Mouse (Mus musculus) layer of hippocampus, adult 11-12 months (tissue): ENCODE data around the gene Dnaaf1.

ENCODE experiments used
- DNase-seq: peaks from one replicate; pipeline ENCODE4 v3.0.0; 2022; ENCODE audit warnings: low spot score

Gene Dnaaf1

DNA sequence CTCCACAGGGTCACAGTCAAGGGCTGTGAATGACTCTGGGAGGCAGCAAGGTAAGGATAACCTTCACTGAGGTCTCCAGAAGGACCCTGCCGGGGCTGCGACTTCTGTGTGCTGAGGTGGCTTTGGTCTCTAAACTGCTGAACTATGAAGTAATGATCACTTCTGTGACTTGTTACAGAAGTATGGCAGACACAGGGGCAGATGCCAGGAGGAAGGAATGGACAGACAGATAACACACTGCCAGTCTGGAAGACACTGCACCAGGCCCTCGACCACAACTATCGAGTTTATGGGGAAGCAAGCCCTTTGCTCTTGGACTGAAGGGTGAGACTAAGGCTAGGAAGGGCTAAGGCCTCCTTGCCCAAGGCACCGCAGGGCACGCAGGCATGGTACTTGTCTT is 3.9 kb upstream of the Dnaaf1 start:
- DNase-seq, result no peak

DNA sequence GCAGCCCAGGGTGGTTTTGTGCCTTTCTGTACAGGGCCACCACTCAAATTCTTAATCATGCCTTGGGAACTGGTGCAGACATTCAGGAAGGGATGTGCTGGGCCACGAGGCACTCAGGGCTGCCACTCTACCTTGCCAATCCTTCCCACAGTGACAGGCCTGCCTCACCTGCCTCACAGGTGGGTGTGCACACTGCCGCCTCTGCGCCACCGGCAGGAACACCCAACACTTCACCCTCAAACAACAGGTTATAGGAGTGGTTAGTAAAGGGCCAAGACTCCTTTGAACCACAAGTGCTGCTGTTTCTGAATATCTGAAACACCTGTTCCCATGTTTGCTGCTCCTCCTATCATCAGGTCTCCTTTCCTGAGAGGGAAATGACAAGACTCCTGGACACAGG is 2.6 kb upstream of the Dnaaf1 start:
- DNase-seq, result no peak

DNA sequence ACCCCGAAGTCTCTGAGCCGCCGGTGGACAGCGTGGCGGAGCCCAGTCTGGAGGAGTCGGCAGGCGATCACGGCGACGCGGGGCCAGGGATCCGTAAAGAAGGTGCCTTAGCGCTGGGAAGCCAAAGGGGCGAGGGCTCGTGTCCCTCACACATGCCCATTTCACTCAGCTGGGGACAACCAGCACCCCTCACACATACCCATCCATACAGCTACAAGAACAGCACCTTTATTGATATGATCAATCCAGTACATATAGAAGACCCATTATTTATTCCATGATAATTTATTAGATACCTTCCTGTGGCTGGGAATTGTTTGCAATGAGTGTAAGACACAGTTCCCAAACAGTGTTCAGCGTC is 311 bp downstream of the Dnaaf1 start:
- DNase-seq, result no peak

DNA sequence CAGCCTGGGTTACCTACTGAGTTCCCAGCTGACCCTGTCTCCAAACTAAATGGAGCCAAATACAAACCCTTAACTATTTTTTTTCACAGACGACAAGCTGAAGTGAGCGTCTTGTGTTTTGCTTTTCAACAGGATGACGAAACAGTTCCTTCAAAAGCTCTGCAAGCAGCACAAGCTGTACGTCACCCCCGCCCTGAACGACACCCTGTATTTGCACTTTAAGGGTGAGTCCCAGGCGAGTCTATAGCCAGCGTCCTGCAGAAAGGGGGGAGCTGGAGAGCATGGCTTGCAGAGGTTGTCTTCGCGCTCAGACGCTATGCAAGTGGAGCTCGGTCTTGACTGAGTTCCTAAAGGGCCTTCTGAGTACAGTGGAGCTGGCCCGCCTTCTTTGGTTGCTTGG is 4.1 kb downstream of the Dnaaf1 start:
- no peak for DNase-seq

DNA sequence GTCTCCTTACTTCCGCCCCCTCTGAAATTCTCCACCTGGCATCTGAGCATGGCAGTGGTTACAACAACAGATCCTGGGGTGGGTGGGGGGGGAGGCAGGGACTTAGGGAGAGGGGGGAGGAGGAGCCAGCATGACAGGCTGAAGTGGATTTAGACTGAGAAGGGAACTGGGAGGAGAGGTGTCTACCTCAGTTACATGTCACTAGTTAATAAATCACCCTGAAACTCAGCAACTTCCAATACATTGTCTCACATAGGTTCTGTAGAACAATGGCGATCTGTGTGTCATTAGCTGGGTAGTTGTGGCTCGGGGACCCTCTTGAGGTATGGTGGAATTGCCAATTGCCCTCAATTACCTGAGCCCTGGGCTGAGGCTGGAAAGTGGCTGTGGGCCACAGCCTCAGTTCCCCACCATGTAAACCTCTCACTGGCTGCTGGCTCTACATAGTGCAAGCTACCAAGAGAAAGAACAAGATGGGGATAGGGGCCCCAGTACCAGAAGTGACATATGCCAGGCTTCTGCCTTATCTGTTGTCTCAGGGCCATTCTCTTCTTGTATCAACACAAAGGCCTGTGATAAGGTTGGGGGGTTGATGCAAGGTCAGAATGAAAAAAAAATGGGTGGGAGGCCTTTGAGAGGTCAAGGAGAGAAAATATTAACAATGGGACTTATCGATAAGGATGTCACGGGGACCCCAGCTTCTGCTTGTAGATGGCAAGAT is 5.6 kb downstream of the Dnaaf1 start:
- DNase-seq, result no peak

DNA sequence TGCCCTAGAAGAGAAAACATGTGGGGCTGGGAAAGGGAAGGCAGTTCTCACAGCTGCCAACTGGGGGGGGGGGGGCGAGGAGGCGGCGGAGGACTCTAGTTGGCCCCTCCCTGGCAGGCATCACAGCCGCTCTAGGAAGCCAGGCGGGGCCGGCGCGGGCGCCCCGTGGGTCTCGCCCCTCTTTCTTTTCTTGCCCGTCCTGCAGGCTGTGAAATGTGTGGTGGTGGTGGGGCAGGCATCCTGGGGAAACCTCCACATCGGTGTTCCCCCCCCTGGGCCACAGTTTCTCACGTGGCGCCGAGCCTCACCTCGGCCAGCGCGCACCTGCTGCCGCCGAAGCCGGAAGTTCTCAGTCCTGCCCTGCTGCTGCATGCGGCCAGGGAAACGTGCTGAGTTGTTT is 10.9 kb downstream of the Dnaaf1 start:
- no peak for DNase-seq

DNA sequence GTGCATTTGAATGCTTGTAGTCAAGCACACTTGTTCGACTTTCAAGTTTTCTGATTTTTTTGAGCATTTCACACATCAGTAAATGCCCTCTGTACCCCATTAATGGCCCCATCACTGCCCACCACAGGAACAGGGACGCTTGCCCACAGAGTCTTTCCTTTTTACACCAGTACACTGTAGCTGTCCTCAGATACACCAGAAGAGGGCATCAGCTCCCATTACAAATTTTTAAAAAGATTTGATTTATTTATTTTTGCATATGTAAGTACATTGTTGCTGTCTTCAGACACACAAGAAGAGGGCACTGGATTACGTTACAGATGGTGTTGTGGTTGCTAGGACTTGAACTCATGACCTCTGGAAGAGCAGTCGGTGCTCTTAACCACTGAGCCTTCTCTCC is 13.3 kb downstream of the Dnaaf1 start:
- DNase-seq, result no peak

DNA sequence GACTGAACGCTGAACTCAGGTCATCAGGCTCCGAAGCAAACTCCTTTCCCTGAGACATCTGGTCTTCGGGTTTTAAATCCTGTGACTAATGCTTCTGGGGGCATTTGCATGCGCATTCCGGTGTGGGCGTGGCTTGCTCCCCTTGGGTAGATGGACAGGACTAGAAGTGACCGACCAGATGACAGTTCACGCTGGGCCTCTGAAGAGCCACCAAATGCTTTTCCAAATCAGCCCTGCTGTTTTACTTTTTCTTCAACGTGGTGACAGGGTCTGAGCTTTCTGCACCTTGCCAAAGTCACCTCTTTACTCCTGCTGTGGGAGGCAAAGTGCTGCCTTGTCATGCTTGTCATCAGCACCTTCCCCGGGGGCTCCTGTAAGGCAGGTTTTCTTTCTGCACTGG is 13.8 kb downstream of the Dnaaf1 start:
- DNase-seq, result no peak

DNA sequence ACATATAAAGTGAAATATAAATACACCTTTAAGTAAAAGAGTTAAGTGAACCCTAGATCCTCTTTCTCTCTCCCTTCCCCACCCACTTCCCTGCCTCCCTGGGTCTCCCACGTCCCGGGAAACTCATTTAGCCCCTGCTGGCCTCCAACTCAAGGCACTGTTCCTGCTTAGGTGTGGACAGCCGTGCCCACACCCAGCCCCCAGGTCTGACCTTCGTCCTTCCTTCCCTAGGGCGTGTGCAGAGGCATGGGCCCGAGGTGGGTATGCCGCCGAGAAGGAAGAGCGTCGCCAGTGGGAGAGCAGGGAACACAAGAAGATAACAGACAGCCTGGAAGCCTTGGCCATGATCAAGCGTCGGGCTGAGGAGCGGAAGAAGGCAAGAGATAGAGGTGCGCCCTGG is 15.3 kb downstream of the Dnaaf1 start:
- no peak for DNase-seq

DNA sequence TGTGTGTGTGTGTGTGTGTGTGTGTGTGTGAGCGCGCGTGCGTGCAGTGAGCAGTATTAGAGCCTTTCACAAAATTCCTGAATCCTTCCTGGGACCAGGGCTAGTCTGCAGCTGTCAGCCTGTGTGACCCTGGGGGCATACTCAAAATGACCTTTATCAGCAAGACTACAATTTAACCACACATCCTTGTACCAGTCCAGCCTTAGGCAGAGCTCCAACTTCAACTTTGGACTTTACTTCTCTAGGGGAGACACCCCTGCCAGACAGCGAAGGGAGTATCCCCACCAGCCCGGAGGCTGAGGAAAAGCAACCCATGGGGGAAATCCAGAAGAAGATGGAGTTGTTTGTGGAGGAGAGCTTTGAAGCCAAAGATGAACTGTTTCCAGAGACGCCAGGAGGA is 16.4 kb downstream of the Dnaaf1 start:
- DNase-seq, result no peak

DNA sequence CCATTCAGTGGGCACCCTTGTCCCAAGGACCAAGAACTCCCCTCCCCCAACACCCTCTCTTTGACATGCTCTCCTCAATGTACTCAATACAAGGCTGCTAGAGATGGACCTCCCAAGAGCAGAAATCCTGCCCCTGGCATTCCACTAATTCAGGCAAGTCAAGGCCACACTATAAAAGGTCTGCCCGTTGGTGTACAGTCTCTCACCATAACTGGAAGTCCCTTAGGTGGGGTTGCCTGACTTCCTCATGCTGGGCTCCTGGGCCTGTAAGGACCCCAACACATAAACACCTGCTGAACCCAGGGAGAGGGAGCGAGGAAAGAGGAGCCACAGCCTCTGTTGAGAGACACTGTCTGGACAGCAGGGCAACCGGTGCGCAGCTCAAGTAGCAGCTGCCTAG is 28.7 kb downstream of the Dnaaf1 start:
- no peak for DNase-seq

DNA sequence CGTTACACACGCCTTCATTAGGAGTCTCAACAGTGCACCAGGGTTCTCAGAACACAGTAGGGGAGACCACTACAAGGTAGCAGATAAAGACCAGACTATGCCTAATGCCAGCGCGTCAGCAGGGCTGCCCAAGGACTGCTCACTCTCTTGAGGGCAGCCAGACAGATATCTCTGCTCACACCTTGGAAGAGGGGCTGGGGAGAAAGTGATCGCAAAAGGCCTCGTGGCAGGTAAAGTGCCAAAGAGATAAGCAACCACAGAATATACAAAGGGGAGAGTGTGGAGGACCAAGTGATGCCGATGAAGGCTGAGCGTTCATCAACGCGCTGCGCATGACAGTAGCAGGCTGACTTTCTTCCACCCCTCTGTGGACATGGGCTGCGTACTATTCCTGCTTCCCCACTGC is 29.4 kb downstream of the Dnaaf1 start:
- no peak for DNase-seq

DNA sequence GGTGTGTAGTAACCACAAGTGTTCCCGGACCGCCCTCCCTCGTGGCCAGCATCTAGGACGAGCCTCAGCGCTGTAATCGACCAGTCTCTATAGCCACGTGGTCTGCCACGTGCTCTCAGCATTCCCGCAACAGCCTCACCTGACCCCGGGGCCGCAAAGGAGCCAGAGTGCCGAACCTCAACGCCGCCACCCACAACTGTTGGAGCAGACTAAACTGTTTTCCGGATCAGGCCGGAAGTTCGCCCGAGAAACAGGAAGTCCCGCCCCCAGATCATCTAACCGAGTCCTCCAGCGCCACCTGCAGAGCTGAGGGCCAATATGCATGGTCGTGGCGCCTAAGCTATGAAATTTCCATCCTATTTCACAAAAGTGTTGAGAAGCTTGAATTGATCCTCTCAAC is 30.0 kb downstream of the Dnaaf1 start, which contains the start of gene Taf1c:
Gene Taf1c, minus strand, starts transcription at position 227 of the 400 bp plus-strand sequence.
- peak; percentile 93 for DNase-seq

DNA sequence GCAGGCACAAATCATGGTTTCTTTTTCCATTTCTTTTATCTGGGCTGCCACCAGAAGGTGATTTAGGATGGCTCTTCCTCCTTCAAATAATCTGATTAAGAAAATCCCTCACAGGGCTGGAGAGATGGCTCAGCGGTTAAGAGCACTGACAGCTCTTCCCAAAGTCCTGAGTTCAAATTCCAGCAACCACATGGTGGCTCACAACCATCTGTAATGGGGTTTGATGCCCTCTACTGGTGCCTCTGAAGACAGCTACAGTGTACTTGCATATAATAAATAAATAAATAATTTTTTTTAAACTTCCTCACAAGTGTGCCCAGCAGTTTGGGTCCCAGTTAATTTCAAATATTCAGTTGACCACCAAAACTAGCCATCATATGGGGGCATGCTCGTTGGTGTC is 31.2 kb downstream of the Dnaaf1 start:
- no peak for DNase-seq

DNA sequence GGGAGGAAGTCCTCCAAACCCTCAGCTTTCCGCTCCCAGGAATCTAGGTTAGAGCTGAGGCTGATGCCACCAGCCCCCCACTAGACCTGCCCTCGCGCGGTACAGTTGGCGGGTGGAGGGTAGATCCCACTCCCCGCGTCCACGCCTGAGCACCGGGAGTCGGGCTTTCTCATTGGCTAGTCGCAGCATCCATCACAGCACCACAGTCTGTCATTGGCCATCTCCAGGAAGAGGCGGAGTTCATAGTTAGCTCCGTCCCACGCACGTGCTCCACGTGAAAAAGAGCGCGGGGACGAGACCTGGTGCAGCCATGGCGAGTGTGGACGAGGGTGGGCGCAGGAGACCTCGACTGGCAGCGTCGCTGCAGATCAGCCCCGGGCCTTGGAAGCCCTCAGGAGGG is 37.4 kb downstream of the Dnaaf1 start, which contains the start of gene Adad2:
Gene Adad2, plus strand, starts transcription at position 277 of the 400 bp plus-strand sequence.
- no peak for DNase-seq

DNA sequence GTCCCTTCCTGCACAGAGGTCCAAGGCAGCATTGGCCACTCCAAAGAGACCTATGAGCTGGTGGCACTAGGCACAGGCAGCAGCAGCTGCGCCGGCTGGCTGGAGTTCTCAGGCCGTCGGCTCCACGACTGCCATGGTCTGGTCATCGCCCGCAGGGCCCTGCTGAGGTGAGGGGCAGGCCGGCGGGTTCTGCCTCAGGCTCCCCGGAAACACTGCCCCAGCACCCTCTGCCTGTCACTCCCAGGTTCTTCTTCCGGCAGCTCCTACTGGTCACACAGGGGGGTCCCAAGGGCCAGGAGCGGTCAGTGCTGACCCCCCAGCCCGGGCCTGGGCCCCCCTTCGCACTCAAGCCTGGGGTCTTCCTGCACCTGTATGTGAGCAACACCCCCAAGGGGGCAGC is 40.1 kb downstream of the Dnaaf1 start:
- DNase-seq, result no peak

DNA sequence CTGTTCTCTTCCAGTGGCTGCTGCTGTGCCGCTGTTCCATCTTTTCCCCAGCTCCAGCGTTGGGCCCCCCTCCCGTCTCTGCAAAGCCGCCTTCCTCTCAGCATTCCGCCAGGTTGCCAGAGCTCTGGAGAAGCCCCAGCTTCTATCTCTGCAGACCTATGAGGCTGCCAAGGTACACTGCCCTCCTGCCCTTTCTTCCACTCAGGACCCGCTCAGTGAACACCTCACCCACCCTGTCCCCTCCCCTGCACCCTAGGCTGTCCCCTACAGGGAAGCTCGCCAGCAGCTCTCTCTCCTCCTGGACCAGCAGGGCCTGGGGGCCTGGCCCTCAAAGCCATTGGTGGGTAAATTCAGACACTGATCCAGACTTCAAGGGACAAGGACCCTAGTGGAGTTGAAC is 41.3 kb downstream of the Dnaaf1 start:
- DNase-seq, result no peak

DNA sequence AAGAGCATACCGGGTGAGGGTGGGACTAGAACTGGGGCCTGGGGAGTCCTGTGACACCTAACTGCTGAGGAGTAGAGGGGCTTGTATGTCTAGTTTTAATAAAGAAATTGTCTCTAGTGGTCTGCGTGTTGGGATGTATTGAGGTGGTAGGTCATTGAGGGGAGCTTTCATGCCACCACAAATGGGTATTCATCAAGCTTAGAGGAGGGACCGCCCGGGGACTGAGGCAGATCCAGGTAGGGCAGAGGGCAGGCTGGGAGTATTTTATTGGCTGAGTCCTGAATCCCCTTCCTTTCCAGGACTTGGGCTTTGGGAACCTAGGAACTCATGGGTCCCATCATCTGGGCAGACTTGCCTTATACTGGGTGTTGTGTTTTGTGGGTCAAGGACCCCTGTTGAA is 41.8 kb downstream of the Dnaaf1 start:
- no peak for DNase-seq

DNA sequence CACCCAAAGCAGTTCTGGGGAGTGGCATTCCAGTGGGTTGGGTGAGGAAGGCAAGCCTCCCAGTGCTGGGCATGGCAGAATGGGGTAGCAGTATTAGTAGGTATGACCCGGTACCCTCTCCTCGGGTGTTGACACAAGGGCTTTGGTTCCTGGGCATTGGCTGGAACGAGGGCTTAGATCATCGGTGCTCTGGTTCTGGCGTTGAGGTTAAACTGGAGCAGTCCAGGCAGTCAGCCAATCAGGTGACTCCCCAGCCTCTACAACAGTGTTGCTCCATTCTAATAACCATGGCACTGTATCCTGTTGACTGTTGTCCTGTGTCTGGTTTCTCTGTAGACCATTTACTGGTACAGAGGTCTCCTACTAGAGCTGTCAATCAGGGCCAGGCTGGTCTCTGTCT is 42.6 kb downstream of the Dnaaf1 start:
- DNase-seq, result no peak

DNA sequence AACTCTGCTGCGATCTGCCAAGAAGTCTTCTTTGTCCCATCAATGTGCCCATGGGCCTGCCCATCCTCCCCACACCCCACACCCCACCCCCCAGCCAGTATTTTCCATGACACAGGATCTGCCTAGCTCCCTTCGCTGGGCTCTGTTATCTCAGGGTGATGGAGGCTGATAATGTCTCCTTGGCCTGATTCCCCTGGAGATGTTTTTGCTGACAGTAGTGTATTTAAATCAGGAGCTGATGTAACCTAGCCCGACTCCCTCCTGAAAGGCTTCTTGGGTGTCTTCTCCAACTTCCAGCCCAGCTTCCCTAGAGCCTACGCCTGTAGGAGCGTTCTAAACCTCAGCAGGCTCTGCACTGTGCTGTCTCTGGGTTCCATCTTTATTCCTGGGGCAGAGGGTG is 43.9 kb downstream of the Dnaaf1 start:
- no peak for DNase-seq

DNA sequence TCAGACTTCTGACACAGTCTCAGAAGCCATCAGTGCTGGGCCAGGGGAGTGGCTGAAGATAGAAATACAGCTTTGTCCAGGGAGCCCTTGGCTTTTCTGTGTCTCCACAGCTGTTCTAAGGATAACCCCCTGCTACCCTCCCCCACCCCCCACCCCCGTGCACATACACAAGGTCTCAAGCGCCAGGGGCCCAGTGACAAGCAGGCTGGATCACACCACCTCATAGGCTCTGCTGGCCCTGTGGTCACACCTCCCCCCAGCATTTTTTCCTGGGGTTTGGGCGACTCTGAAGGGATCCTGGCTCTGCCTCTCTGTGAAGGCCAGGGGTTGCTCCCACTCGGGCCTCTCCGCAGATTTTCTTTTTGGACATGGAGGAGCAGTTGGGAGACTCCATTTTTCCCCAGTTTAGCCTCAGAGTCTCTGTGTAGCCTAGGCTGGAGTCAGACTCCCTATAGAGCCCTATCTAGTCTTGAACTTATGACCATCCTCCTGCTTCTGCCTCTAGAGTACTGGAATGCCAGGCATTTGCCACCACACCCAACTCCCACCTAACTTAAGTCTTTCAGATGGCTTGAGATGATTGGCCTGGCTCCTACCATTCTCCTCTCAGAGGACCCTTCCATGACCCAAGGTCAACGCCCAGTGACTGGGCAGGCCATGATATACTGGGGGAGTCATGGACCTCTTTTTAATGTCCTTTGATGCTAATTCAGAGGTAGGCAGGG is 45.2 kb downstream of the Dnaaf1 start:
- no peak for DNase-seq

DNA sequence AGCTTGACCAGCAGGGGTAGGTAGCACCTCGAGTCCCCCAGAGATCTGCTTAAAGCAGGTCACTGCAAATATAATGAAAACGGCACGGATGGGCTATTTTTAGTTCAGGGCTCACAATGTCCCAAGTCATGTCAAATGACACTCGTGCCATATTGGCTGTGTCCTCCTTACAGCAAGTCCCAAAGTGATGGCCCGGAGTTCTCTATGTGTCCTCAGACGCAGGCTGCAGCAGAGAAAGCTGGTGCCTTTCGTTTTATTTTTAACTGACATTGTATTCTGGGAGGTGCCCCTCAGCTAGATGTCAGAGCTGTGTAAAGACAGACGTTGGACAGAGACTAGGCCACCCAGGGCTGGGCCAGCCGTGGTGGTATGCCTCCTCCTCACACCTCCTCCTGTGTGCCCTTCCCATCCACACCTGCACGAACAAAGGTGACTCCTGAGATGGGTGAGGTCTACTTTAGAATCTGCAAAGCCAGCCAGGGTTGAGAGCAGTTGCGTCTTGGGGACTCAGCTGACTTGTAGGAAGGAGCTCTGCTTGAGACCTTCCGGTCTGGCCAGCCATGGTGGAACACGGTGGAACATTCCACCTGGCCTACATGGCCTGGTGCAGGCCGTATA is 45.9 kb downstream of the Dnaaf1 start:
- DNase-seq, result no peak

DNA sequence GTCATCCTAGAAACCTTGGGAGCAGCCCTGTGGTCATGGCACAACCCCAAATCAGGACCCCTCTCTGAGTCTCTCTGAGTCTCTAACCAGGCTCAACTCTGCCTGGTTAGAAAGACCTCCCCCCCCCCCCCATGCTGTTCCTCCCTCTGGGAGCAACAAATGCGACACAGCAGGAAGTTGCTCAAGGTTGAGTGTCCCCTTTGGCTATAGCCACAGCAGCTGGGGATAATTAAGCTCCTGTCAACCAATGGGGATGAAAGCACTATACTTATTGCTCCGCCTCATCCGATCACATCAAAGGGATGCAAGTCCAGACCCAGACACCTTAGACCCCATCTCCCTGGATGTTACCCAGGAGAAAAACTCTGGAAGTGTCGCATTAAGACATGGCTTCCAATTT is 47.5 kb downstream of the Dnaaf1 start:
- DNase-seq, result no peak
